In the genomic region with DNA sequence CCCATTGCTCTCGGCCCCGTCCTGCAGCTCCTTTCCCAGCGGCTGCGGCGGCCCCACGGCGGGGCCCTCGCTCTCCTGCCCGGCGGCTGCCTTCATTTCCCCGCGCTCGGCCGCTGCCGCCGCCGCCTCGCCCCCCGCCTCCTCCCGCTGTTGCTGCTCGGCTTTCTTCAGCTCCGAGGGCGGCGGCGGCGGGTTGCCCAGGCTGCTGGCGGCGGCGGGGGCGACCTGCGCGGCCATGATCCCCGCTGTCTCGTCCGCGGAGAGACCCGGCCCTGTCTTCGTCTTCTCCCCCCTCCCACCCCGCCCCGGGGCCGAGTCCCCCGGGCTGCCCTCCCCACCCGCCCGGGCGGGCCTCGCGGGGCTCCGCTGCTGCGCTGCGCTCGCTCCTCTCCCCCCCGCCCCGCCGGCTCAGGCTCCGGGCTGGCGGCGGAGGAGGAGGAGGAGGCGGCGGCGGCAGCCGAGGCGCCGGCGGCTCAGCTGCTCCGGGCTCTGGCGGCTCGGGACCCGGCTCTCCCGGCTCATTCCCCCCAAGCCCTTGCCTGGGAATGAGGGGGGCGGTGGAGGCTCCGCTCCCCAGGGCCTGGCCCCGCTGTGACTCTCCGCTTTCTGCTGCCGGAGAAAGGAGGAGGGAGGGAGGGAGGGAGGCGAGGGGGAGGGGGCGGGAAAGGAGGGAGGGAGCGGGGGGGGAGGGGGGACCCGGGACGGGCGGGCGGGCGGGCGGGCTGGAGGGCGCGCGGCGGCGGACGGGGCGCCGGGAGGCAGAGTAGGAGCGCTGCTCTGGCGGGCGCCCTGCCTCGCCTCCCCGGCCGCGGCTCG, we compare ENCODE assay signal across 8 mouse cellular contexts. TPM values are rescaled to one million over a fixed set of nuclear protein-coding genes. Genes with fewer than 3 reads are reported as not detected.
DNase-seq lines count a peak whose midpoint lies in the region; ATAC-seq and TF ChIP-seq lines count a peak whose summit lies in the region.

No protein-coding gene starts in this region.

- H3K4me3 ChIP-seq in embryonic facial prominence, embryonic 11.5 days (ENCODE audit: low read depth, low read length), result peak overlapping the region; percentile 100
- peak overlapping the region; percentile 99 for H3K4me3 ChIP-seq in heart, embryonic 11.5 days (ENCODE audit: low read depth, low read length)
- H3K4me3 ChIP-seq in kidney, embryonic 16.5 days (ENCODE audit: low read length), result peak overlapping the region; percentile 100
- H3K4me3 ChIP-seq in liver, embryonic 14.5 days (ENCODE audit: insufficient read depth in 1 of 2, low read depth in 2 of 2, low read length in 2 of 2), result peak overlapping the region; percentile 90 to 96
- peak overlapping the region; percentile 99 for H3K4me3 ChIP-seq in thymus, adult 2 months (ENCODE audit: control insufficient read depth, insufficient read depth, low read length)

- H3K4me2 ChIP-seq in embryonic facial prominence, embryonic 11.5 days (ENCODE audit: low read depth, low read length), result peak overlapping the region; percentile 94
- H3K4me2 ChIP-seq in heart, embryonic 11.5 days, result peak overlapping the region; percentile 90
- H3K4me2 ChIP-seq in kidney, embryonic 16.5 days (replicated peaks; ENCODE audit: low read depth, low read length), result peak overlapping the region; percentile 87
- H3K4me2 ChIP-seq in liver, embryonic 14.5 days (ENCODE audit: low read depth), result peak overlapping the region; percentile 76

- WGBS in embryonic facial prominence, embryonic 11.5 days, result under 1% methylated on average over 35 of the region's 99 CpGs
- under 1% methylated on average over 47 of the region's 99 CpGs for WGBS in heart, embryonic 11.5 days (ENCODE audit: insufficient replicate concordance)
- WGBS in kidney, embryonic 16.5 days, result 0% methylated on average over 41 of the region's 99 CpGs
- 2% methylated on average over 54 of the region's 99 CpGs for WGBS in liver, embryonic 14.5 days (ENCODE audit: insufficient replicate concordance)
- under 1% methylated on average over 48 of the region's 99 CpGs for WGBS in thymus, adult 2 months

- H3K27ac ChIP-seq in embryonic facial prominence, embryonic 11.5 days (replicated peaks; ENCODE audit: low read depth, low read length), result peak overlapping the region; percentile 100
- peak overlapping the region; percentile 100 for H3K27ac ChIP-seq in heart, embryonic 11.5 days (ENCODE audit: low read depth, low read length)
- H3K27ac ChIP-seq in kidney, embryonic 16.5 days (ENCODE audit: low read length), result peak overlapping the region; percentile 100
- peak overlapping the region; percentile 94 for H3K27ac ChIP-seq in liver, embryonic 14.5 days
- peak overlapping the region; percentile 79 for H3K27ac ChIP-seq in thymus, adult 2 months (ENCODE audit: control insufficient read depth, insufficient read depth, low read length)

- ATAC-seq in embryonic facial prominence, embryonic 11.5 days (replicated peaks; ENCODE audit: insufficient number of reproducible peaks, low FRiP score, low TSS enrichment, low read depth), result peak; percentile 36
- ATAC-seq in heart, embryonic 11.5 days (replicated peaks; ENCODE audit: insufficient number of reproducible peaks, low FRiP score, low TSS enrichment), result peak; percentile 54
- ATAC-seq in kidney, embryonic 16.5 days (ENCODE audit: low FRiP score, low TSS enrichment), result peak; percentile 60
- ATAC-seq in liver, embryonic 14.5 days (ENCODE audit: insufficient read depth), result peak; percentile 49

- no peaks in the 10 kb centered on the region for H3K27me3 ChIP-seq in embryonic facial prominence, embryonic 11.5 days (ENCODE audit: control insufficient read depth, insufficient read depth, low read length)
- no peaks in the 10 kb centered on the region for H3K27me3 ChIP-seq in heart, embryonic 11.5 days (ENCODE audit: control insufficient read depth, insufficient read depth, low read length)
- no peaks in the 10 kb centered on the region for H3K27me3 ChIP-seq in kidney, embryonic 16.5 days (ENCODE audit: insufficient read depth, low read length)
- H3K27me3 ChIP-seq in liver, embryonic 14.5 days (ENCODE audit: control insufficient read depth, insufficient read depth, low read length), result no peaks in the 10 kb centered on the region
- no peaks in the 10 kb centered on the region for H3K27me3 ChIP-seq in thymus, adult 2 months (ENCODE audit: control insufficient read depth, insufficient read depth, low read length)

- no peak for TF ChIP-seq CTCF in liver, embryonic 14.5 days (IDR thresholded peaks at IDR 0.05; ENCODE audit: low read depth)
- TF ChIP-seq CTCF in thymus, adult 2 months (IDR thresholded peaks at IDR 0.05; ENCODE audit: borderline replicate concordance, control insufficient read depth, extremely low read depth, insufficient read depth, low read length, poor library complexity), result no peak

- TF ChIP-seq EP300 in liver, embryonic 14.5 days (IDR thresholded peaks at IDR 0.05; ENCODE audit: low read depth), result no peak

- peak overlapping the region; percentile 100 for H3K9ac ChIP-seq in embryonic facial prominence, embryonic 11.5 days (replicated peaks; ENCODE audit: low read length)
- H3K9ac ChIP-seq in heart, embryonic 11.5 days (ENCODE audit: low read depth, low read length), result peak overlapping the region; percentile 96
- H3K9ac ChIP-seq in kidney, embryonic 16.5 days (replicated peaks; ENCODE audit: low read length), result peak overlapping the region; percentile 100
- H3K9ac ChIP-seq in liver, embryonic 14.5 days (replicated peaks), result peak overlapping the region; percentile 99

- peak; percentile 54 for DNase-seq in 3134 (ENCODE audit: extremely low read depth, insufficient read length, low spot score)
- peak; percentile 66 for DNase-seq in adrenal gland, adult 8-10 months
- peak; percentile 83 for DNase-seq in embryonic facial prominence, embryonic 11.5 days (ENCODE audit: low spot score)
- DNase-seq in liver, embryonic 14.5 days (ENCODE audit: low read depth in 3 of 3, low spot score in 3 of 3), result peak in 1 of 3 experiments; percentile 43
- DNase-seq in ovary, adult 18-20 months (ENCODE audit: low spot score), result peak; percentile 64
- peak; percentile 75 for DNase-seq in thymus, adult 2 months

- peaks cover 6% of the 10 kb centered on the region for H3K4me1 ChIP-seq in embryonic facial prominence, embryonic 11.5 days (ENCODE audit: control insufficient read depth, insufficient read depth, low read length)
- peaks cover 36% of the 10 kb centered on the region for H3K4me1 ChIP-seq in heart, embryonic 11.5 days (ENCODE audit: control insufficient read depth, insufficient read depth, low read length)
- H3K4me1 ChIP-seq in kidney, embryonic 16.5 days (ENCODE audit: insufficient read depth, low read length), result peaks cover 39% of the 10 kb centered on the region
- H3K4me1 ChIP-seq in liver, embryonic 14.5 days (replicated peaks; ENCODE audit: control insufficient read depth in 2 of 2, insufficient read depth in 2 of 2, low read length in 1 of 2), result peaks cover 27 to 37% of the 10 kb centered on the region in 2 experiments
- peaks cover 25% of the 10 kb centered on the region for H3K4me1 ChIP-seq in thymus, adult 2 months (replicated peaks; ENCODE audit: control insufficient read depth, insufficient read depth, low read length)

- H3K9me3 ChIP-seq in embryonic facial prominence, embryonic 11.5 days (replicated peaks; ENCODE audit: control insufficient read depth, low read length), result no peaks in the 10 kb centered on the region
- H3K9me3 ChIP-seq in heart, embryonic 11.5 days (replicated peaks; ENCODE audit: control insufficient read depth, low read length), result no peaks in the 10 kb centered on the region
- H3K9me3 ChIP-seq in kidney, embryonic 16.5 days (ENCODE audit: low read length), result no peaks in the 10 kb centered on the region
- no peaks in the 10 kb centered on the region for H3K9me3 ChIP-seq in liver, embryonic 14.5 days (ENCODE audit: control insufficient read depth, low read length)

- peak; percentile 44; the same call in 1 of the 2 replicates for TF ChIP-seq POLR2A in thymus, adult 2 months (IDR thresholded peaks at IDR 0.05; ENCODE audit: control insufficient read depth, extremely low read depth, insufficient read depth, low read length, poor library complexity)

- H3K36me3 ChIP-seq in embryonic facial prominence, embryonic 11.5 days (replicated peaks; ENCODE audit: control insufficient read depth, insufficient read depth, low read depth, low read length), result no peaks in the 10 kb centered on the region; the same call in 1 of the 2 replicates
- 0 out of 2 replicates have a peak, but pooled peaks cover 4% of the 10 kb centered on the region for H3K36me3 ChIP-seq in heart, embryonic 11.5 days (ENCODE audit: control insufficient read depth, insufficient read depth, low read length)
- peaks cover 9% of the 10 kb centered on the region for H3K36me3 ChIP-seq in kidney, embryonic 16.5 days (ENCODE audit: insufficient read depth, low read length)
- peaks cover 13% of the 10 kb centered on the region for H3K36me3 ChIP-seq in liver, embryonic 14.5 days (replicated peaks; ENCODE audit: control insufficient read depth, insufficient read depth, low read depth)
- H3K36me3 ChIP-seq in thymus, adult 2 months (ENCODE audit: control insufficient read depth, insufficient read depth, low read length), result no peaks in the 10 kb centered on the region; the same call in 1 of the 2 replicates

RNA-seq across cellular contexts. Expression of gene Arid1a, which starts 3.0 kb away (rescaled TPM):
- 10 to 100 TPM; 50.7 to 84.3 (median 61.1) TPM for total RNA-seq in adrenal gland, adult 8-10 months (2022)
- 32.6 and 36.3 TPM in 2 replicates for polyA plus RNA-seq in embryonic facial prominence, embryonic 11.5 days (2014; fragmentation: Nextera tagmentation; extraction: Ambion mirVana)
- 26.7 and 34.2 TPM in 2 replicates for polyA plus RNA-seq in heart, embryonic 11.5 days (2014; fragmentation: Nextera tagmentation; extraction: Ambion mirVana)
- 30.5 and 35.0 TPM in 2 replicates for polyA plus RNA-seq in kidney, embryonic 16.5 days (2015; fragmentation: Nextera tagmentation; extraction: Ambion mirVana)
- polyA plus RNA-seq in liver, embryonic 14.5 days (2012; rRNA removed), result 11.9 and 12.0 TPM in 2 replicates
- polyA plus RNA-seq in liver, embryonic 14.5 days (2014; fragmentation: Nextera tagmentation; extraction: Ambion mirVana), result 7.4 and 7.8 TPM in 2 replicates
- 289 and 363 TPM in 2 replicates for polyA plus RNA-seq in thymus, adult 2 months (2012; rRNA removed)
